Mouse (Mus musculus) heart, embryonic 16.5 days (tissue): ENCODE results near the gene Gm20388. TPM values are rescaled to one million over a fixed set of nuclear protein-coding genes. Genes with fewer than 3 reads are reported as not detected.

Experiments
- ATAC-seq: fragments of 200-750 bp; cut with Nextera tagmentation; replicated peaks from 2 replicates; pipeline ENCODE4 v1.8.0; 2017; ENCODE audit warnings: moderate number of reproducible peaks; ENCODE audit not compliant: insufficient read depth, low FRiP score; ENCODE audit errors: extremely low read depth
- H3K27ac ChIP-seq: fragments of 300-500 bp; sonication (generic); 2 replicates; pipeline ENCODE4 v1.5.1; 2014; ENCODE audit warnings: mild to moderate bottlenecking, low read length, control low read depth, moderate library complexity
- H3K27me3 ChIP-seq: fragments of 300-500 bp; sonication (generic); 2 replicates; pipeline ENCODE4 v1.6.1; 2014; ENCODE audit warnings: low read length, mixed read lengths; ENCODE audit not compliant: control insufficient read depth, insufficient read depth
- H3K36me3 ChIP-seq: fragments of 300-500 bp; sonication (generic); 2 replicates; pipeline ENCODE4 v1.6.1; 2014; ENCODE audit not compliant: control insufficient read depth, insufficient read depth
- H3K4me1 ChIP-seq: fragments of 300-500 bp; sonication (generic); 2 replicates; pipeline ENCODE4 v1.6.1; 2014; ENCODE audit warnings: low read length, mixed read lengths; ENCODE audit not compliant: control insufficient read depth, insufficient read depth
- H3K4me2 ChIP-seq: fragments of 300-500 bp; sonication (generic); 2 replicates; pipeline ENCODE4 v1.6.1; 2014; ENCODE audit warnings: low read depth, mild to moderate bottlenecking, control low read depth, low read length
- H3K4me3 ChIP-seq: fragments of 300-500 bp; sonication (generic); 2 replicates; pipeline ENCODE4 v1.5.1; 2014; ENCODE audit warnings: mild to moderate bottlenecking, control low read depth, low read length
- H3K9ac ChIP-seq: fragments of 300-500 bp; sonication (generic); 2 replicates; pipeline ENCODE4 v1.6.1; 2014; ENCODE audit warnings: low read length, control low read depth
- H3K9me3 ChIP-seq: fragments of 300-500 bp; sonication (generic); replicated peaks from 2 replicates; pipeline ENCODE4 v1.6.1; 2016; ENCODE audit warnings: low read length; ENCODE audit not compliant: control insufficient read depth
- WGBS: fragments of 180-500 bp; shearing (Covaris S2); extraction: QIAGEN DNeasy Blood & Tissue Kit; methylation state at CpG from one replicate; pipeline ENCODE4 v1.1.7; 2014; 5-methylcytosine and 5-hydroxymethylcytosine counted together
- polyA plus RNA-seq: library from polyadenylated mRNA; unstranded; fragments of >200 nt; fragmentation: Nextera tagmentation; extraction: Ambion mirVana; gene quantifications from 2 replicates; pipeline ENCODE4 v1.2.1, GENCODE M21; 2015

Gm20388 gene
- polyA plus RNA-seq, 1 experiment from 2014 or later, result 4.5 TPM

GRCm38 (mm10) chr8:122074442-122074841 is 2163.8 kb downstream of the Gm20388 start:
- no peaks in the 10 kb centered on the region for H3K9me3 ChIP-seq
- H3K9ac ChIP-seq, result no peak overlapping the region
- peaks cover 4% of the 10 kb centered on the region for H3K4me1 ChIP-seq
- H3K4me2 ChIP-seq, result no peak overlapping the region
- 59% methylated on average over 9 of the region's 9 CpGs for WGBS
- no peak overlapping the region for H3K27ac ChIP-seq
- no peak for ATAC-seq
- peaks cover 3% of the 10 kb centered on the region; the same call in 1 of the 2 replicates for H3K27me3 ChIP-seq
- H3K4me3 ChIP-seq, result no peak overlapping the region
- H3K36me3 ChIP-seq, result no peaks in the 10 kb centered on the region

GRCm38 (mm10) chr8:122074977-122075376 is 2164.3 kb downstream of the Gm20388 start:
- Histone ChIP-seq H3K4me1 (peaks cover 4% of the 10 kb centered on the region), H3K9ac (no peak overlapping the region), H3K27me3 (peaks cover 3% of the 10 kb centered on the region; the same call in 1 of the 2 replicates), H3K4me3 (no peak overlapping the region), H3K36me3 (no peaks in the 10 kb centered on the region), H3K27ac (no peak overlapping the region), H3K4me2 (no peak overlapping the region), H3K9me3 (no peaks in the 10 kb centered on the region)
- no peak for ATAC-seq
- WGBS, result 61% methylated on average over 4 of the region's 4 CpGs

GRCm38 (mm10) chr8:122076183-122076842 is 2165.7 kb downstream of the Gm20388 start:
- peaks cover 4% of the 10 kb centered on the region for H3K4me1 ChIP-seq
- no peak overlapping the region for H3K9ac ChIP-seq
- WGBS, result 22% methylated on average over 23 of the region's 23 CpGs
- H3K27me3 ChIP-seq, result peaks cover 3% of the 10 kb centered on the region; the same call in 1 of the 2 replicates
- no peak overlapping the region for H3K4me3 ChIP-seq
- H3K9me3 ChIP-seq, result no peaks in the 10 kb centered on the region
- H3K27ac ChIP-seq, result no peak overlapping the region
- ATAC-seq, result 0 out of 2 replicates have a peak, but pooled peaks have one; percentile 20
- no peaks in the 10 kb centered on the region for H3K36me3 ChIP-seq
- no peak overlapping the region for H3K4me2 ChIP-seq

DNA sequence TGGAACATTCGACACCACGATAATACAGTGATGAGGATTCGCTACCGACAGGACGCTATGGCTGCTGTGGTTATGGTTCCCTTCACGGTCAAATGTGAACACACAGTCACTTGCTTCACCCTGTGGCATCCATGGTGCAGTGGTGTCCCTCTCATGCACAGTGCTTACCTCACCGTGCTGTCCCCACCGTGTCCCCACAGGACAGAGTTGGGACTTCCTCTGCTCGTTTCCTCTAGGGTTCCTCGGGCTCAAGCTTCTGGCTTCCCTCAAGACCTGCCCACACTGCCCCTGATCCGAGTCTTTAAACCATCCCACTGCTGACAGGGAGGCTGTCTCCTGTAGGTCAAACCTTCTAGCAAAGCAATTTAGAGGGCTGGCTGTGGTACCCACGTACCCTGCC is 2167.7 kb downstream of the Gm20388 start:
- Histone ChIP-seq H3K36me3 (no peaks in the 10 kb centered on the region), H3K4me3 (no peak overlapping the region), H3K27me3 (peaks cover 3% of the 10 kb centered on the region; the same call in 1 of the 2 replicates), H3K4me1 (peaks cover 5% of the 10 kb centered on the region), H3K9me3 (no peaks in the 10 kb centered on the region), H3K4me2 (no peak overlapping the region), H3K27ac (no peak overlapping the region), H3K9ac (no peak overlapping the region)
- ATAC-seq, result no peak
- WGBS, result 82% methylated on average over 12 of the region's 12 CpGs

GRCm38 (mm10) chr8:122079093-122079492 is 2168.5 kb downstream of the Gm20388 start:
- H3K4me1 ChIP-seq, result peaks cover 6% of the 10 kb centered on the region
- H3K4me3 ChIP-seq, result no peak overlapping the region
- no peaks in the 10 kb centered on the region for H3K9me3 ChIP-seq
- WGBS, result 57% methylated on average over 6 of the region's 6 CpGs
- no peaks in the 10 kb centered on the region for H3K36me3 ChIP-seq
- peaks cover 3% of the 10 kb centered on the region; the same call in 1 of the 2 replicates for H3K27me3 ChIP-seq
- ATAC-seq, result no peak
- H3K27ac ChIP-seq, result no peak overlapping the region
- no peak overlapping the region for H3K4me2 ChIP-seq
- no peak overlapping the region for H3K9ac ChIP-seq

GRCm38 (mm10) chr8:122080347-122080746 is 2169.7 kb downstream of the Gm20388 start:
- Histone ChIP-seq H3K9ac (no peak overlapping the region), H3K27me3 (peaks cover 3% of the 10 kb centered on the region; the same call in 1 of the 2 replicates), H3K36me3 (no peaks in the 10 kb centered on the region), H3K27ac (no peak overlapping the region), H3K4me2 (no peak overlapping the region), H3K4me3 (no peak overlapping the region), H3K9me3 (no peaks in the 10 kb centered on the region), H3K4me1 (peaks cover 6% of the 10 kb centered on the region)
- ATAC-seq, result no peak
- 57% methylated on average over 5 of the region's 5 CpGs for WGBS

DNA sequence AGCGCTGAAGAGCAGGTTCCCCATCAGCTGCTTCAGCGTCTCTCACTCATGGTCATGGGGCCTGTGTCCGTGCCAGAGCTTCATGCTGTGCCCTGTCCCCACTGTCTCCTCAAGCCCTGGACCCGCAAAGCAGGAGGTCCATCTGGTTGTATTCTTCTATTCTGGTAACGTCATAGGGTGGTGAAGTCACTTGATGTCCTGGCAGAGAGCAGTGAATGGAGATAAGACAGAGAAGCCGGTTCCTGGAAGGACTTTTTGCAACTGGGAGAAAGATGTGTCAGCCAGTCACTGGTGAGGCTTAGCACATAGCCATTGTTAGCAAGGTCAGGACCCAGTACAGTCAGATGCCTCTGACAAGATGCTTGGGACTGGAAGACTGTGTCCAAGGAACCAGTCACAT is 2172.8 kb downstream of the Gm20388 start:
- Histone ChIP-seq H3K4me2 (no peak overlapping the region), H3K4me1 (0 out of 2 replicates have a peak, but pooled peaks cover 2% of the 10 kb centered on the region), H3K36me3 (no peaks in the 10 kb centered on the region), H3K4me3 (no peak overlapping the region), H3K9ac (no peak overlapping the region), H3K27ac (no peak overlapping the region), H3K27me3 (no peaks in the 10 kb centered on the region; the same call in 1 of the 2 replicates), H3K9me3 (no peaks in the 10 kb centered on the region)
- no peak; the same call in 1 of the 2 replicates for ATAC-seq
- WGBS, result 58% methylated on average over 6 of the region's 6 CpGs

- Histone ChIP-seq H3K4me1 (0 out of 2 replicates have a peak, but pooled peaks cover 2% of the 10 kb centered on the region), H3K4me3 (no peak overlapping the region), H3K36me3 (no peaks in the 10 kb centered on the region), H3K9me3 (no peaks in the 10 kb centered on the region), H3K27ac (no peak overlapping the region), H3K4me2 (no peak overlapping the region), H3K27me3 (no peaks in the 10 kb centered on the region), H3K9ac (no peak overlapping the region)
- 79% methylated on average over 3 of the region's 3 CpGs for WGBS
- no peak for ATAC-seq
Observed at GRCm38 (mm10) chr8:122084145-122084544, 2173.5 kb downstream of the Gm20388 start.

DNA sequence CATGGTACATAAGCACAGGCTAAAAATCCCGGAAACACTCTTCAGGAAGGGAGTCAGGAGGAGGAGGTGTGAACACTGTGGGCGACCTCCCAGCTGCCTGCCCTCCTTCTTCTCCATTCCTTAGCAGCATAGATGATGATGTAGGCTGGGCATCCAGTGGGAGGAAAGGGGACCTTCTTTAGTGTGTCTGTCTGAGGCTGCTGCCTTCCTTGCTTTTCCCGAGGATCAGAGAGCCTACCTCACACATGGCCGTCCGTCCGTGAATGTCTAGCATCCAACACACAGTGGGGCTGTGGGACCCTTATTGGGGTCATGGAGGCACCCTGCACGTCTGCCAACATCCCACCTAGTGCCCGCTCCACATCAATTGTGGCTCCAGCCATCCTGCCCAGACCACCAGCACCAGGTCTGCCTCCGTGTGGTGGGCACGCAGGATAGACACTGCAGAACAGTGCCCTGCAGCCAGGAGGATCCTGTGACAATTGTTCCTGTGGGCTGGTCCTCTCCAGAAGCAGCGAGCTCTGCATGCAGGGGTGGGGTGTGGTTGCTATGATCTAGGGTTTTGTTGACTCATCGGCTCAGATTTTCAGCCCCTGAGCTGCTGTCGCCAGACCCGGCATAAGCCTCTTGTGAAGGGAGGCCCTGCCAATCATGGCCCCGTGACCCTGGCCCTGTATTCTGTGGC is 2174.2 kb downstream of the Gm20388 start:
- H3K27ac ChIP-seq, result no peak overlapping the region
- 0 out of 2 replicates have a peak, but pooled peaks cover 2% of the 10 kb centered on the region for H3K4me1 ChIP-seq
- no peaks in the 10 kb centered on the region for H3K9me3 ChIP-seq
- 72% methylated on average over 15 of the region's 15 CpGs for WGBS
- H3K27me3 ChIP-seq, result no peaks in the 10 kb centered on the region
- no peak for ATAC-seq
- no peak overlapping the region for H3K9ac ChIP-seq
- no peak overlapping the region for H3K4me3 ChIP-seq
- H3K36me3 ChIP-seq, result no peaks in the 10 kb centered on the region
- no peak overlapping the region for H3K4me2 ChIP-seq
